Mouse (Mus musculus) heart, adult 2 months (tissue): Measurements from ENCODE around the gene Ankrd13d. TPM values are rescaled to one million over a fixed set of nuclear protein-coding genes. Genes with fewer than 3 reads are reported as not detected.

ENCODE experiments used
- DNase-seq, 2 experiments: peaks; one replicate each; pipeline ENCODE4 v3.0.0; 2021
- H3K27ac ChIP-seq: fragments of 200-600 bp; 2 replicates; pipeline ENCODE4 v1.8.1; 2022
- H3K27me3 ChIP-seq: fragments of 200-500 bp; 2 replicates; pipeline ENCODE4 v1.6.1; 2012; ENCODE audit warnings: mild to moderate bottlenecking, low read length, inconsistent platforms, mixed read lengths; ENCODE audit not compliant: control insufficient read depth, insufficient read depth
- H3K36me3 ChIP-seq: fragments of 200-500 bp; 2 replicates; pipeline ENCODE4 v1.6.1; 2012; ENCODE audit warnings: low read length, inconsistent platforms; ENCODE audit not compliant: control insufficient read depth, insufficient read depth
- H3K4me1 ChIP-seq: fragments of 200-500 bp; 2 replicates; pipeline ENCODE4 v1.6.1; 2011; ENCODE audit warnings: low read length; ENCODE audit not compliant: control insufficient read depth, insufficient read depth
- H3K4me3 ChIP-seq: fragments of 200-600 bp; 2 replicates; pipeline ENCODE4 v1.8.1; 2022
- H3K79me2 ChIP-seq: fragments of 200-500 bp; replicated peaks from 2 replicates; pipeline ENCODE4 v1.6.1; 2012; ENCODE audit warnings: mild to moderate bottlenecking, inconsistent platforms, low read length, moderate library complexity, mixed read lengths; ENCODE audit not compliant: control insufficient read depth, insufficient read depth
- H3K9ac ChIP-seq: fragments of 200-500 bp; 2 replicates; pipeline ENCODE4 v1.6.1; 2012; ENCODE audit warnings: low read depth, mild to moderate bottlenecking, control low read depth, inconsistent platforms, low read length, mixed read lengths
- CTCF ChIP-seq: fragments of 200-600 bp; IDR thresholded peaks from 2 replicates; pipeline ENCODE4 v1.8.1; 2022; ENCODE audit warnings: antibody characterized with exemption, mild to moderate bottlenecking, moderate library complexity
- EP300 ChIP-seq: fragments of 200-500 bp; IDR thresholded peaks from 2 replicates; pipeline ENCODE4 v1.6.1; 2011; ENCODE audit warnings: low read depth, low read length, control low read depth; ENCODE audit not compliant: insufficient read depth
- POLR2A ChIP-seq: fragments of 200-500 bp; IDR thresholded peaks from 2 replicates; pipeline ENCODE4 v1.6.1; 2011; ENCODE audit warnings: mild to moderate bottlenecking, low read depth, low read length, control low read depth; ENCODE audit not compliant: insufficient read depth
- WGBS: fragments of 180-500 bp; shearing (Covaris S2); methylation state at CpG from one replicate; pipeline ENCODE4 v1.1.7; 2018; 5-methylcytosine and 5-hydroxymethylcytosine counted together
- intact Hi-C: fragments of 180-260 bp; cut with DNase I; formaldehyde crosslinking; loops from one replicate; pipeline ENCODE4 v1.15.1; 2025
- long read RNA-seq: library from polyadenylated mRNA; stranded (forward); transcript quantifications from one replicate; pipeline ENCODE4 v2.0.0, GENCODE M21; 2021
- polyA plus RNA-seq: library from polyadenylated mRNA; depleted of rRNA; stranded (reverse); fragments of >200 nt; gene quantifications from 2 replicates; pipeline ENCODE4 v1.2.3, GENCODE M21; 2012; rRNA removed
- total RNA-seq, 2 experiments: library from RNA; stranded (reverse); gene quantifications; 2 replicates each; pipeline ENCODE4 v1.2.3; 2021

The Ankrd13d gene
- under 1 TPM; 0.34 to 0.60 TPM for total RNA-seq
- polyA plus RNA-seq: 1.4 and 1.5 TPM in 2 replicates
- long read RNA-seq, partial matches to known transcripts: 1 of 1 reads
- long read RNA-seq, other reads (novel, unspliced or antisense): 0 of 1 reads

GRCm38 (mm10) chr19:4282898-4283553 is at the start of gene Ankrd13d:
Gene Ankrd13d (minus strand): TSS chr19:4283137.
- H3K36me3 ChIP-seq: no peaks in the 10 kb centered on the region
- intact Hi-C loops: loop anchor here (1.0 to 2.0 kb wide), 2 partner anchors 23 to 26 kb away; partner anchors contain the start of gene Grk2
- peak within 1 kb of the TSS; percentile 45 for H3K27ac ChIP-seq
- DNase-seq: peak; percentile 89
- no peaks in the 10 kb centered on the region for H3K79me2 ChIP-seq
- H3K4me1 ChIP-seq: peaks cover 2% of the 10 kb centered on the region; the same call in 1 of the 2 replicates
- H3K4me3 ChIP-seq: peak within 1 kb of the TSS; percentile 58
- H3K9ac ChIP-seq: peak within 1 kb of the TSS; percentile 62
- WGBS: under 1% methylated on average over 48 of the region's 50 CpGs
- no peaks in the 10 kb centered on the region for H3K27me3 ChIP-seq
- TF ChIP-seq EP300: no peak
- TF ChIP-seq POLR2A: no peak
- peak; percentile 88 for TF ChIP-seq CTCF

DNA sequence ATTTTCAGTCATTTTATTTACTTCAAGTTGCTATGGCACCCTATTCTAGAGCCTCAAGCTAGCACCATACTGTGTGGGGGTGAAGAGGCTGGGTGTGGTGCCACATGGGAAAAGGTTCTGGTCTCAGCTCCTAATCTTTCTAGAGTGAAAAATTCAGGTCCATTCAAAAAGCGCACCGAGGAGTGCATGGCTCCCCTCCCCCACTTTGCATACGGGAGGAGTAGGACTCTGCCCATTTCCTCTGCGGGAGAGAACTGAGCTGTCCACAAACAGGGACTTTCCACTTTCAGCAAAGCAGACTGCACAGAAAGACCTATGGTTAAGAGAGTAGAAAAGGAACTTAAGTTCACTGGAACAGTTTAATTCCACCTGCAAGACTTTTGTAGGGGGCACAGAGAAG is 49.7 kb upstream of the Ankrd13d start:
- Histone ChIP-seq H3K27me3 (no peaks in the 10 kb centered on the region), H3K36me3 (peaks cover 30% of the 10 kb centered on the region), H3K4me1 (peaks cover 8% of the 10 kb centered on the region), H3K27ac (peak overlapping the region; percentile 93), H3K4me3 (peak overlapping the region; percentile 72), H3K9ac (peak overlapping the region; percentile 44), H3K79me2 (no peaks in the 10 kb centered on the region)
- intact Hi-C loops: loop anchor here (2.0 kb wide), 1 partner anchor 66 kb away; the partner anchor contains the start of gene Kdm2a
- TF ChIP-seq CTCF: no peak
- peak; percentile 28; the same call in 1 of the 2 replicates for TF ChIP-seq POLR2A
- DNase-seq: peak; percentile 53 to 66
- whole genome bisulfite sequencing: 0% methylated on average over 4 of the region's 4 CpGs

DNA sequence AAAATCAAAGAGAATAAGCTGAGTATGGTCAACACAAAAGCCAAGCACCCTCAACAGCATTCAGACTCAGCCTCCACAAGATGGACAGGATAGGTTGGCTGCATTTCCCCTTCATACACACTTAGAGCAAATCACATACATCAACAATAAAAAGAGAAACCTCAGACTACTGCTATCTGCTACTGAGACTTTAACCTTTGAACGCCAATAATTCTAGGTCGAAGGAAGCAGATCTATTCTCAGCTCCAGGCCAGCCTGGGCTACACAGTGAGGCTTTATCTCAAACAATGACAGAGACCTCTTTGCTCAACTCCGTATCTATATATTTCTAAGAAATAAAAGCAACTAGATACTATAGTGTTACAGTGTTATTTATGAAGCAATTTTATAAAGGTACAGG is 48.3 kb upstream of the Ankrd13d start:
- TF ChIP-seq CTCF (no peak), EP300 (no peak), POLR2A (no peak)
- intact Hi-C loops: no loop called here
- H3K4me3 ChIP-seq: no peak overlapping the region
- peaks cover 39% of the 10 kb centered on the region for H3K36me3 ChIP-seq
- no peaks in the 10 kb centered on the region for H3K27me3 ChIP-seq
- H3K79me2 ChIP-seq: no peaks in the 10 kb centered on the region; the same call in 1 of the 2 replicates
- DNase-seq: peak in 1 of 2 experiments; percentile 2
- no peak overlapping the region for H3K27ac ChIP-seq
- peaks cover 8% of the 10 kb centered on the region for H3K4me1 ChIP-seq
- H3K9ac ChIP-seq: no peak overlapping the region
- 38% methylated on average over 3 of the region's 3 CpGs for WGBS

- peaks cover 8% of the 10 kb centered on the region for H3K4me1 ChIP-seq
- H3K27me3 ChIP-seq: no peaks in the 10 kb centered on the region
- no peaks in the 10 kb centered on the region; the same call in 1 of the 2 replicates for H3K79me2 ChIP-seq
- intact Hi-C loops: no loop called here
- no peak overlapping the region for H3K27ac ChIP-seq
- WGBS: 52% methylated on average over 2 of the region's 2 CpGs
- no peak for DNase-seq
- peaks cover 41% of the 10 kb centered on the region for H3K36me3 ChIP-seq
- no peak overlapping the region for H3K9ac ChIP-seq
- H3K4me3 ChIP-seq: no peak overlapping the region
- TF ChIP-seq EP300: no peak
- no peak for TF ChIP-seq CTCF
- no peak for TF ChIP-seq POLR2A
Observed at GRCm38 (mm10) chr19:4330603-4331002, 47.7 kb upstream of the Ankrd13d start.

GRCm38 (mm10) chr19:4328737-4329304 is 45.9 kb upstream of the Ankrd13d start:
- TF ChIP-seq CTCF (no peak), POLR2A (no peak), EP300 (no peak)
- Histone ChIP-seq H3K36me3 (peaks cover 37% of the 10 kb centered on the region), H3K9ac (no peak overlapping the region), H3K4me1 (peaks cover 5% of the 10 kb centered on the region), H3K79me2 (no peaks in the 10 kb centered on the region; the same call in 1 of the 2 replicates), H3K27ac (no peak overlapping the region), H3K4me3 (no peak overlapping the region), H3K27me3 (no peaks in the 10 kb centered on the region)
- intact Hi-C loops: no loop called here
- peak in 1 of 2 experiments; percentile 11 for DNase-seq
- 90% methylated on average over 8 of the region's 8 CpGs for WGBS

DNA sequence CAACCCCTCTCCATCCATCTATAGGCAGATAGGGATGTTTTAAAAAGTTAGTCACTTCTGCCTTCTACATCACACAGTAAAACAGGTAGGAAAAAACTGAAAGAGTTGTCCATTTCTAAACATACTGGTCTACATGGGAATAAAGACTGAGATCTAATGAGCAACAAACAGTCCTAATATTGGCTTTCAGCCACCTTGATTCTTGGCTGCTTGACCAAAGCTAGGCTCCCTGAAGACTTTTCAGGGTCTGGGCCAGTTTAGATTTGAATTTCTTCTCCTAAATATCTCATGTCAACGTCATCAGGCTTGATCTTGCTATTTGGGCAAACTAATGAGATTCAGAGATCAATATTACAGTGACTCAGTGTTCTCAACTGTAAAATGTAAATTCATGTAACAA is 43.9 kb upstream of the Ankrd13d start:
- Histone ChIP-seq H3K27ac (no peak overlapping the region), H3K4me3 (no peak overlapping the region)

More for the DNA sequence above, 43.9 kb upstream of the Ankrd13d start:
- TF ChIP-seq POLR2A: no peak
- TF ChIP-seq CTCF: no peak
- no peak for TF ChIP-seq EP300
- no peak overlapping the region for H3K9ac ChIP-seq
- H3K4me1 ChIP-seq: peaks cover 2% of the 10 kb centered on the region
- peaks cover 34% of the 10 kb centered on the region for H3K36me3 ChIP-seq
- H3K27me3 ChIP-seq: no peaks in the 10 kb centered on the region
- WGBS: 33% methylated on average over 1 of the region's 1 CpGs
- DNase-seq: peak in 1 of 2 experiments; percentile 17
- intact Hi-C loops: no loop called here
- no peaks in the 10 kb centered on the region; the same call in 1 of the 2 replicates for H3K79me2 ChIP-seq
